Mouse (Mus musculus) urinary bladder, adult 2 months (tissue): Measurements from ENCODE around the gene H2afb1. TPM values are rescaled to one million over a fixed set of nuclear protein-coding genes. Genes with fewer than 3 reads are reported as not detected.
"Not testable (repeated sequence)": the region's sequence is repeated elsewhere in the genome, so short reads cannot be mapped to it uniquely, and the experiment has no call there.

Experiments
- DNase-seq: peaks from one replicate; pipeline ENCODE4 v3.0.0; 2022; ENCODE audit warnings: low spot score
- polyA plus RNA-seq: library from polyadenylated mRNA; depleted of rRNA; stranded (reverse); fragments of >200 nt; gene quantifications from 2 replicates; pipeline ENCODE4 v1.2.3, GENCODE M21; 2012; rRNA removed

H2afb1 gene
- not detected in 2 replicates for polyA plus RNA-seq

DNA sequence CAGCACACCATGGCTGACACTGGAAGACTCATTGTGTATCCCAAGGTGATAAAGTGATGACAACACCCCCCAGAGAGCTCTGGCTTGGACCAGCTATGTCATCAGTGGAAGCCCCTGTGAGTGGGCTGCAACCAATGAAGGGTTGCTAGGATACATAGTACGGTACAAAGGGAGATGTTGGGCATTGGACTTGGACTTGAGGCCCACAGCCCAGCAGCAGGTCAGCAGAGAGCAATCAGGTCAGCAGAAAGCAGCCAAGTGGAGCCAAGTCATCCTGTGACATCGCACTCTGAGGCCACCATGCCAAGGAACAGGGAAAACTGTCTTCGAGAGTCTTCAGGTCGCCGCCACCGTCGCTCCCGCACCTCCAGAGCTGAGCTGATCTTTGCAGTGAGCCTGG, at the start of gene H2afb1:
H2afb1 (plus strand) TSS at position 301 of the 400 bp plus-strand sequence.
- DNase-seq = not testable (repeated sequence)

DNA sequence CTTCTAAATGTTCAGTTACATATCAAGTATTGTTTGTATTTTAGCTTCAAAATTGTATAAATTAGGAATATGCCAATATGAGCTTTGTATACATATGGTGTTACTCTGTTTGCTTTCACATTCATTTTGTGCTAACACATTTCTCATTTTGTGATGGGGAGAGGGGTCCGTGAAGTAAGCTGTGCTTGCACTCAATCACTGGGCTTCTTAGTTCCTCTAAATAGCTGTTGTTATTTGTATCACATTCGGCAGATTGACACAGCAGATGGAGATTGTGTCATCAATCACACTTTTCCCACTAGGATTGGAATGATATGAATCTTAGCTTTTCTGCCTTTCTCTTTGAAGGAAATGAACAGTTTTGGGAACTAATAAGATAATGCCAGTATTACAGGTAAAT, 21.5 kb downstream of the H2afb1 start:
- DNase-seq = no peak
